Mouse (Mus musculus) testis, postnatal 10 days (tissue): ENCODE measurements around the gene Itprip.

Experiments used
- DNase-seq: peaks from one replicate; pipeline ENCODE4 v3.0.0; 2021; ENCODE audit warnings: low spot score

Itprip gene

DNA sequence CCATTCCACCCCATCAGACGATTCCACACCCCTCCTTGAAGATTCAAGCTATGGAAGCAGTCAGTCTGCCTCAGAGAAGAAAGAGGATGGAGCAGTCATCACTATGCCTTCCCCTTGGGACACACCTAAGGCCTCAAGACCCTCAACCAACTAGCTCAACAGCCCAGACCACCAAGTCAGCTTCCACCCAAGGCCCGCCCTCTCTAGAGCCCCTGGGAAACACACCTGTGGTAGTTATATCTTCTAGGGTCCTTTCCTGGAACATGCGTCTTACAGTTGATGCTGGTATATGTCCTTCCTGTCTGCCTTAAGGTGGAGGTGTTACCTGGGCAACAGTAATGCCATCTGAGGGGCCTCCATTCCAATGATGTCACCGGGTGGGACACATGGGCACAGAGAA lies 4.9 kb downstream of the Itprip start:
- DNase-seq: no peak

DNA sequence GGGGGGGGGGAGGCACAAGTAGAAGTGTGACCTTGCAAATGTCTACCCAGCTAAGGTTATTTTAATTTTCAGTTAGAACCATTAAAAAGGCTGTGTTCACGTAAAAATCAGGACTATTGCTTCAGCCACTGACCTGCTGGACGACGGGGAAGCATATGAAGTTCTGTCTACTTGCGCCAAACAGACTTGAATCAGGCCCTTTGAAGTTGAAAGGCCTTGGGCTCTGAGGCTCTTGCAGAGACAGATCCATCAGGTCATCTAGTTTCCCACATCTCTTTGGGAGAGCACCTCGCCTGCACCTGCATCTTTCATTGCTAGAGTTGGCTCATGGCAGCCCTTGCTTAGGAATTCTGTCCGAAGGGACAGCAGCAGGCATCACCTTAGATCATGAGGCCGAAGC lies 5.8 kb downstream of the Itprip start:
- no peak for DNase-seq

DNA sequence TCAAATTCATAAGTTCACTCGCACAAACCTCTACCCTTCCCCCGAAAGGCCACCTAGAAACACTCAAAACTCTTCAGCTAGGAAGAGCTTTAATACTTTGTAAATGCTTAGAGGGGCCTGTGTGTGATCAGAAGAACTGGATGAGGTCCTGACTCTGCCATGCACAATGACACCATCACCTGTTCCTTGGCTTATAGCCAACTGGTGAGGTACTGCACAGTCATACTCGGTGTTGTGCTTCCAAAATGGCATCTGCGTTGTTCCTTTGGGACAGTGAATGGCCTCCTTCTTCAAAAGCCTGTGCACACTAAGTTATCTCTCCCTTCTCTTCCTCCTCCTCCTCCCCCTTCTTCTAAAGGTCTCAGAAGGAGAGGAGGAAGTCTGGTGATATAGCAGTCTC lies 8.3 kb downstream of the Itprip start:
- DNase-seq: no peak

DNA sequence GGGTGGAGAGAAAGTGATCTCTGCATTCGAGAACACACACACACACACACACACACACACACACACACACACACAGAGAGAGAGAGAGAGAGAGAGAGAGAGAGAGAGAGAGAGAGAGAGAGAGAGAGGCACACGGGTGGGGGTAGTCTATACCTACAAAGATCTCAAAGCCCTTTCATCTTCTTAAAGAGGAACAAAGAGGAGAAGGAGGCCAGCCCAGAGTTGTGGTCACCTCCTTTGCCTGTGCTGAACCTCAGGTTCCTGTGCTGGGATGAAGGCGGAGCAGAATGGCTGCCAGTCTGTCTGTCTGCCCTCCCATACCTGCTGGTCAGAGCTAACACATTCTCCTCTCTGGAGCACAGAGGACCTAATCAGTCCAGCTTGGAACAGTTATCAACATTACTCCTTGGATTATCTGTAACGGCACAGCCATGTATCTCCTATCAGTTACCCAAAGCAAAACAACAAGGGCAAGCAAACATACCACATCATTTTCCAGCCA lies 8.9 kb downstream of the Itprip start:
- DNase-seq: no peak

DNA sequence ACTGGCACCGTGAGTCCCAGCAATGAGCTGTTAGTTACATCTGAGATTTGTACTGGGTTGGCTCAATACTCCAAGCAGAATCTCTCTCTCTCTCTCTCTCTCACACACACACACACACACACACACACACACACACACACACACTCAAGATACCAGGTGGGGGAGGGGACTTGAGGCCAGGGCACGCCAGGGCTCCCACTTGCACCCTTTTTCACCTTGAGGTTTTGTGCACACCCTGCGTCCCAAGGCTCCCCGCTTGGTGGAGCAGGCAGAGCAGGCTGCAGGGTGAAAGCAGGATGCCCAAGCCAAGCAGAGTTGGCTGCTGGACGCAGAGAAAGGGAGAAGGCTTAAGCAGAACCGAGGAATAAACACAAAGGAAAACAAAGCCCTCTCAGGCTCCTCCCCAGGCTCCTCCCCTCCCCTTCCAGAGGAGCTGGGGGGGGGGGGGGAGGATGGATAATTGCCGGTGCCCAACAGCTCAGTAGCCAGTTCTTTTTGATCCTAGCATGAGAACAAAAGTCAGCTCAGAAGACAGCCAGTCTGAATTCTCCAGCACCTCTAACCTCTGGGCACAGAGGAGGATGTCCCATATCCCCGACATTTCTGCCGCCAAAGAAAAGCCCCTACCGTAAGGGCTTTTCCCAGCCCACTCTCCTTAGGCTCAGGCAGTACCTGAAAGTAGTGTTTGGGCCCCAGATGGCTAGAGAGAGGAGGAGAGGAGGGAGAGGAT lies 9.5 kb downstream of the Itprip start:
- DNase-seq: no peak

DNA sequence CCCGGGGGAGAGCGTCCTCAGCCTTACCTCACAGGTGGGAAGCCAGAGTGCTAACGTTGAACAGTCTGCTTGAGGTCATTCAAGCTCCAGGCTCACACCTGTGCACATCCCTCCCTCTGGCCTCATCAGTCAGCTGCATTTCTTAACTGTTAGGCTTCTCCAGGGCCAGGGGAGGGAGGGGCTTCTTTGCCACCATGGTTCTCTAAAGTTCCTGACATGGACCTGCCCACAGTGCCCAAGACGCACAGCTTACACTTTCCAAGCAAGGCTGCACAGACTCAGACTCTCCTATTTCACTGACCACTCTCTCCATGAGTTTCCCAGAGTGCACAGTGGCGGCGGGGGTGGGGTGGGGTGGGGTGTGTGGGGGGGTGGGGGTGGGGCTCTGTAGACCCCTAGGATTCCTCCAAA lies 10.1 kb downstream of the Itprip start:
- DNase-seq: no peak

DNA sequence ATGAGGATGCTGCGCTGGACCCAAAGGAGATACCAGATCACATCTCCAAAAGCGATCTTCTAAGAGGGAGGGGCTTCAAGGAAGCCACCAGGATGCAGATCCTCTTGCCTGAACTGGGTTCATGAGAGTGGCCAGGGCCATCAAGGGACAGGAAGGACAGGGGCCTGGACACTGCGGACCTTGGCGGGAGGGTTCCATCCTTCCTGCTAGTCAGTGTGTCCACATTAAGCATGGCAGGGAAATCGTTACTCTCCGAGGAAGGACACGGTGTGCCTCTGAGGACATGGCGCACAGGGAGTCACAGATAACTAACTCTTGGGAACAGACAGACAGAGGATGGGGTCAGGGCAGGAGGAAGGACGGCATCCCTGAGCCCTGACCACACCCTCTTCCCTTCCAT lies 11.5 kb downstream of the Itprip start:
- DNase-seq: no peak

DNA sequence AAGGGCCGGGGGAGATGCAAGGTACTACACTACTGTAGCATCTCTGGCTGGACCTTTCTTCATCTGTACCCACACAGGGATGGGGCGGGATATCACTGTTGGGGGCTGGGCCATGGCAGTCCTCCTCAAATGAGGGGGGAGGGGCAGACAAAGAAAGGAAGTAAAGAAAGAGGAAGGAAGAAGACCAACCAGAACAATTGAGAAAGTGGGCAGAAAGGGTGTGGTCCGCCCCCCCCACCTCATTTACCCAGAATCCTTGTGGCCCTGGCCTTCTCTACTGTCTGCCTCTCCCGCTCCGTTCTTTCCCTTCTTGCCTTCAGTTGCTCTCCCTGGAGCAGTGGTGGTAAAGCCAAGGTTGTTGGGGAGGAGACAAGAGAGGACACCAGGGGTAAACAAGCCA lies 13.5 kb downstream of the Itprip start:
- DNase-seq: no peak

DNA sequence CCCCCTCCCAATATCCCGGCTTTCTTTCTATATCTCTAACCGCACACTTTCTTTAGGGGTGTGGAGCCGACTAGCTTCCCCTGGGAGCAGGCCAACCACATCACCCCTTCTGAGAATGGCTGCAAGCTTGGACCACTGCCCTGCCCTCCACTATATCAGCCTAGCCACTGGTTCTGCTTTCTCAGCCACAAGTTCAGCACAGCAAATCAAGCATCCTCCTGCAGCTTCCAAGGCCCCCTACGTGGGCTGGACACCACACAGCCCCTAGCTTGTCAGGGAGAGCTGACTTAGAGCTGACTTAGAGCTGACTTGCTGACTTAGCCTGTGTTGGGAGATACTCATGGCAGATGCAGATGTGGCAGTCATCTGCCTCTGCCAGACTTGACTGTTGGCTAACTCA lies 14.0 kb downstream of the Itprip start:
- no peak for DNase-seq

DNA sequence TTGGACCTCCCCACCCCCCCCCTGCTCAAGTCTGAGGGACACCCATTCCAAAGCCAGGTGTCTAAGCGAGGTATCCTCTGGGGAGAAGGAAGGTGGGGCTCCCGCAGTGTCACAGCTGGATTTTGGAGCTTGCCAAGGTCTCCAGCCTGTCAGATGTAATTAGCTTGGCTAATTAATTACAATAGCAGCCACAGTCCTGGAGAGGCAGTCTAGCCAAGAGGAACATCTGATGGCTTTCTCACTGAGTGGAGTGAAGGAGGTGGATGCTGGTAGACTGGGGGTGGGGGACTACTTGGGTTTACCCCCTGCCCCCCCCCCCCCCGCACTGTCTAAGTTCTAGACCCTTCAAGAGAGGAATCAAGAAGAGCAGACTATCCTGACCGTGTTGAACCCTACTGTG lies 15.4 kb downstream of the Itprip start:
- DNase-seq: no peak

DNA sequence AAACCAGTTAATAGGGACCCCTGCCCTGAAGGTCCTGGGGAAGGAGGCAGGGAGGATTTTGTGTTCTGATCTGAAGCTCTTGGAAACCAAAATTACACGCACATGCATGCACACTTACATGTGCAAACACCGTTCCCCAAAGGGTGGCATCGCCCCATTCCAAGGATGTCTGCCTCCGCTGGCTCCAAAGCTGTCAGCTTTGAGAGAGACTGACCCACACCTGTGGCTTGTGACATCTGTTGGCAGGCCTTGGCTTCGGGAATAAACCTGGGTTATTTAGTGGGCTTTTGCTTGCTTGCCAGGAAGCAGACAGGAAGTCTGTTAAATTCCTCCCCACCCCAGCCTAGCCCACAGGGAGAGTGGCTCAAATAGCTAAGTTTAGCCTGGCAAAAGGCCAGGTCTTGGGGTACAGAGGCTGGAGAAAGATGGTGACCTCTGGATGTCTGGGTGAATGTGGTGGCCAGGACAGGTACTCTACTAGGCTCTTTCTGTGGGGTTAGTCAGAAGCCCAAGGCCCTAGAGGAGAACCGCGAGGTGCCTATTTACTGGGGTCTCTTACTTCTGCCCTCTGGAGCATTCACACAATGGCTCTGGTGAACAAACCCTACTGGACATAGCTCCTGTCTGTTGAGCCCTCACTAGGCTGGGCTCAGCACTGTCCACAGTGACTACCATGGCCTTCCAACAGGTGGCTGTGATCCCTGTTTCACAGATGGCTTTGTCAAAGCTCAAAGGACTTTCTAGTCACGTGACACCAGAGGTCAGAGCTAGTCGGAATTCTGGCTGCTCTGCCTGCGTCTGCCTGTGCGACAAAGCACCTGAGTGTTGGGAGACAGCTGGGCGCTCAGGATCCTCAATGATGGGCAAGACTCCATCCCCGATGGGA lies 16.5 kb downstream of the Itprip start:
- no peak for DNase-seq

DNA sequence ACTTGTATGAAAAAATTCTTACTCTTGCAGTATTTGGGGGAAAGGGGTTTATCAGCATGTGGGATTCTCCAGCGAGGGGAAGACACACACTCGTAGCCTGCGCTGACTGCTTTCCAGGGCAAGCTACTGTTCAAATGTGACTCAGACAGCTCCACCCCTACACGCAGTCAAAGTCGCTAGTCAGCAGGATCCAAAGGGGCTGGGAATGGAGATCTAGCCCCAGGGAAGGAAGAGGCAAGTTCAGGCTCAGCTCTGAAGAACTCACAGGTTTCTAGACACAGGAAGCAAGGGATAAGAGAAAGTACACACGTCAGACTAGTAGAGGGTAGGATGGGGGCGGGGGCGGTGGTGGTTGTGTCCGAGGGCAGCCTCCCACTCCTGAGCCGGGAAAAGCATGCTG lies 18.5 kb downstream of the Itprip start:
- no peak for DNase-seq

DNA sequence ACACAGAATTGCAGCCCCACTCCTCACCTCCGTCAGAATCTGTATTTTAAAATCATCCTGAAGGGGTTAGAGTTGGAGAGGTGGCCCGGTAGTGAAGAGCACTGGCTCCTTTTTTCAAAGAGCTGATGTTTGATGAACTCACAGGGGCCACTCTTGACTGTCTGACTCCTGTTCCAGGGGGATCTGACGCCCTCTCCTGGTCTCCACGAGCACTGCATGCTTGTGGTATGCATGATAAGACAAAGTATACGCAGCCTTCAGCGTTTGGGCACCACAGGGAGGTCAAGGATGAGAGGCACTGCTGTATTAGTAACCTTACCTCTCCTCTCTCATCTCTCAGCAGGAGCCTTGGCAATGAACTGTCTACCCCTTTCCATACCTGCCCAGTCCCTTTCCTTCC lies 19.1 kb downstream of the Itprip start:
- no peak for DNase-seq

DNA sequence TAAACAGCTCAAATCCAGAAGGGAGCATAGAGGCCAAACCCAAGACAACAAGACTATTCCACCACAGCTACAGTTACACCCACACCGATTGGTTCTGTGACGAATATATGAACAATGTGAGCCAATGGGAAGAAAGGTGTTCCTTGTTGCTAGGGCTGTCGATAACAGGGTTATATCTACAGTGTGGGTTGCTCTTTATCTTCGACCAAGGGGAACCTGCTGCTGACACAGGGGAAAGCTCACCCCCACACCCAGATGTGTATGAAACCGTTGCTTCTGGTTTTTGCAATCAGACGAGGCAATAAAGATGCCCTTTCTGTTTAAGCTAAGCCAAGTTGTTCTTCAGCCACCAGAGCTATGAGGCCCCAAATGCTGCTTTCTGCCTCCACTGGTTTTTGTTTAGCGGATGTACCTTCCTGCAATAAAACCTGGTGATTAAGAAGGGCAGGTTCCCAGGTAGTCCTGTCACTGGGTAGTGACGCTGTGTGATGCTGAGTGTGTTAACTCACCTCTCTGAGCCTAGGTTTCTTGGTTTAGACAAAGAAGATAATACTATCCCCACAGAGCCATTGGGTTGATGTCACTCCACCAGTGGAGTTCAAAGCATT lies 20.5 kb downstream of the Itprip start:
- DNase-seq: no peak

DNA sequence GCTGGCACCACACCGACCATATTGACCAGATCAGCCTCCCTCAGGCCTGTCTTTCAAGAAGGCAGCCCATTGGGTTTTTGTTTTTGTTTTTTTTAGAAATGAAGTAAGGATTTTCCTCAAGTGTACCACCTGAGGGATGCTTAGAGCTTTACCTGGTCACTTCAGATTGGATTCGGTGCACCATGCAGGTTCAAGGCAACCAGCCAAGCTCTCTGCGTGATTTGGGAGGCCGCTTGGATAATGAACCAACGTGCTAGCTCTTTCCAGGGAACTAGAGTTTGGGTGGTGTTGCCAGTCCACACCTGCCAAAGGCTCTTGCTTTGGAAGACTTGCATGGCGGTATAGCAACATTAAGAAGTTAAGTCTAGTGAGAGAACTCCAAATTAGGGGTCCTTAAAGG lies 26.0 kb downstream of the Itprip start:
- no peak for DNase-seq

DNA sequence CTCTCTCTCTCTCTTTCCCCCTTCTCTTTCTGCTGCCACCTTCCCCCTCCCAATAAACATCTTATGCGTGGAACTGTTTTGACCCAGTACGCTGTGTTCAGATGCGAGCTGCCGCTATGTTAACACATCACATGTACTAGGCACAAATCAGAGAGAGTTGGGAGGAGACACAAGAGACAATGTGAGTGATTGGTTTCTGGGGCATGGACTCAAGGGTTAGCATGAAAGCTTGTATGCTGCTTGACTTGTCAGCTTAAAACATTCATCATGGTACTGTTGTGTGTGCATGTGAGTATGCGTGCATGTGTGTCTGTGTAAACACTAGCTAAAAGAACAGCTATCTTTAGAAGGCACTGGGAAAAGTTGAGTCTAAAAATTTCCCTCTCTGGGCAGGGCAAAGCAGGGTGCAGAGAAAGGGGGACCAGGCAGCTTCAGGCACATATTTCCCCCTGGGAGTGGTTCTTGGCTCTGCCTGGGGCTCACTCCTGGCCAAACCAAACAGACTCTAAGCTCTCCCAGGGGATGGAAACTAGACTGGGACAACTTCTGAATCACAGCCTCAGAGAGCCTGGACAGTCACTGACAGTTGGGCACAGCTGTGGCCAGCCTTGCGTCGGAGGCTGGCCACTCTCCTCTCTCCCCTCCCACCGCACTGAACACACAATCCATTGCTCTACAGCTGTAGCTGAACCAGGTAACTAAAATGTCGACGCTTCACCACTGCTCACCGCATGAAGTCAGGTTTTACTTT lies 27.4 kb downstream of the Itprip start:
- no peak for DNase-seq

DNA sequence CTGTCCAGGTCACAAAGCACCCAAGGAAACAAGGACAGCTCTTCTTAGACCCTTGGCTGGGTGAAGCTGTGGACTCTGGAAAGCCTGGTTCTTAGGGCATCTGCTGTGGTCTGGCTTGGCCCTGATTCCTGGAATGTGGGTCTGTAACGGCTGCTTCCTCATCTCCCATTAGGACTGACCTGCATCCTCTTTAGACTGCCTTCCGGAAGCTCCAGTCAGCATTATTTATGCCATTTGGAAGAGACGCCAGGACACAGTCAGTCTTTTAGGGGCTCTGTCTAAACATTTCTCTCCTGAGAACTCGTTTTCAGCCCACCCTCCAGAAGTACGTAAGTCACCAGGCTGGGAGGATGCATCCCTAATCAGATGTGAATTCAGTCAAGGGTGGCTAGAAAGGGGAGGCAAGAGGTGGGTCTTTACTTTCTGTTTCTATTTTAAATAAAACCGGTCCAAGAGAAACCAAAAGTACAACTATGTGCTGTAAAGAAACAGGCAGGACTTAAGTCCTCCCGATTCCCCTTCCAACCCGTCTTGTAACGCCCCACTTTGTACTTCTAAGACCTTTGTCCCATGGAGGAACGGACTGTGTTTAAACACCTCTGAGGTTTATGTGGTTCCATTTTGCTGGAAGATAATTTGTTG lies 28.5 kb downstream of the Itprip start:
- no peak for DNase-seq

DNA sequence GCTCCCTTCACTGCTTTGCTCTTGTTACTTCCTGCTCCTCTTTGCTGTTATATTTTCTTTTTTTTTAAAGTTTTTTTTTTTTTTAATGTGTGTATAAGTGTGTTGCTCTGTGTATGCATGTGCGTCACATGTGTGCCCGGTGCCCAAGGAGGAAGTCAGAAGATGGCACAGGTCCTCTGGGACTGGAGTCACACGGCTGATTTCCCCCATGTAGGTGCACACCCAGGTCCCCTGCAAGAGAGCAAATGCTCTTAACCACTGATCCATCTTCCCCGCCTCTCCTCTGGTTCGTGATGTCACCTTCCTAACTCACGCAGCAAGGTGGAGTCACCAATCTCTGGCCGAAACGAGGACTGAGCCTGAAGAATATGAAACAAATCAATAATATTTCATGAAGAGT lies 31.1 kb downstream of the Itprip start:
- DNase-seq: no peak

DNA sequence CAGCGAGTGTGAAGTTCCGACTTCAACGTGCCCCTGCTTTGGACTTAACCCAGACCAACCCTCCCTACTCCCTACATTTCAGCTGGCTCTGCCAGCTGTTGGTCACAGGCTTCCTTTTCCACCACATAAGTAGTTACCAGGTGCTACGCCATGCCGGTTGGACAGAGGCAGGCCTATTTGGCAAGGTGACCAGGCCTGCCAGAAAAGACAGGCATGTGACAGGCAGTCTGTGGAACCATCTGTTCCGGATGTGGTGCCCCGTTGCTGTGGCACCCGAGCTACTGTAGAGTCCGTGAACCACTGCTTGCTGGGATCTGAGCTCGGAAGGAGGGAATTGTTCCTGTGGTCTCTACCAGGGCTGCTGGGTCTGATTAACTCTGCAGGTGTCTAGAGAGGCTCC lies 31.7 kb downstream of the Itprip start:
- no peak for DNase-seq

DNA sequence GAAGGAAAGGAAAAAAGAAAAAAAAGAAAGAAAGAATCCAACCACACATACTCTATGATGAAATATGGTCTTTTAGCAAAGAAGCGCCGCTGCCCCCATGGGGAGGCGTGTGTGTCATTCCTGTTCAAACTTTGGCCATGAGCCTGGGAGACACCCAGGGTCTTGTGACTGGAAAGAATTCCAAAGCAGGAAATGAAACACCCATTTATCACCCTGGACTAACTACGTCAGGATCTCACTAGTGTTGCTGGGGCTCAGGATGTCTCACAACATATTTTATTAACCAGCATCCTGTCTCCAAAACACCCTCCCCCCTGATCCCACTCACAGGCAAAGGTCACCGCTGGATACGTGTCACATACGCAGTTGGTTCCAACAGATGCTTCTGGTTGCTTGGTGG lies 32.5 kb downstream of the Itprip start:
- DNase-seq: no peak

DNA sequence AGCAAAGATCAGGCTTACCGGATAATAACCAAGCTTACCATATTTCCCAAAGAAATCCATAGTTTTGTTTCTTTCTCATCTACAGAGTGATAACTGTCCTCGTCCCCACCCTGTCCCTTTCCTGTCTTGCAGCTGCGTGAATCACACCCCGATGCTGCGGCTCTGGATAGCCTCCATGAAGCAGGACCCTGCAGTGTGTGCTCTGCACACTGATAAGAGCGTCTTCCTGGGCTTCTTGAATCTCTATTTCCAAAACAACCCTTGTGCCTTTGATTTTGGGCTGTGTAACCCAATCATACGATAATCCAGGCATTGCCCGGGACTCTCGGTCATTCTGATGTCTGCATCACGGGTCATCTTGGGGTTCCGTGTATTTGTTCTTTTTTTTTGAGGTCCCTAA lies 33.2 kb downstream of the Itprip start:
- DNase-seq: no peak
